Comparison of ENCODE assay signal across 20 mouse cellular contexts in the genomic region with DNA sequence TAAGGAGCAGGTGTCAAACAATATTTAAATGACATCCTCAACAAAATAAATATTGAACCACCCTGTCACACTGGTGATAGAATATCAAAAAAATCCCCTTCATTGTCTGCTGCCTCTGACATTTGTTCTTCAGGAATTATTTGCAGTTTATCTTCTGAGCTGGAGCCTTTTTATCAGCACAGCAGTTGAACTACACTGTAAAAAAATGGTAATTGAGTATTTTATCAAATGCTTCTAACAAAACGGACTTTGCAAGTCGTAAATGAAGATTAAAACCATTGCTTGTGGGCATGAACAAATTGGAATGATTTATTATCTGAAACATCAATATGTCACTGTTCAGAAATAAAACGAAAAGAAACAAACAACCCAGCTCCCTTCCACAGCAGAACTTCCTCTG.
DNase-seq lines count a peak whose midpoint lies in the region; ATAC-seq and TF ChIP-seq lines count a peak whose summit lies in the region.
"Had no signal": no experiment of that assay in that cellular context is flagged by ENCODE, and none has a peak within 500 bp of the region (broad histone marks: within the 10 kb centered on the region; RNA-seq: fewer than 3 reads in every experiment).

No protein-coding gene starts in this region.

- no peak for TF ChIP-seq CTCF in MEL (IDR thresholded peaks at IDR 0.05 in 2 of 3, conservative IDR thresholded peaks at IDR 0.05 in 1 of 3; ENCODE audit: control insufficient read depth in 1 of 3, insufficient read depth in 1 of 3, low read depth in 2 of 3, low read length in 3 of 3, poor library complexity in 1 of 3, severe bottlenecking in 1 of 3)

- TF ChIP-seq RAD21 in MEL (IDR thresholded peaks at IDR 0.05; ENCODE audit: low read depth, low read length), result no peak

- peak overlapping the region in 1 of 2 experiments; percentile 45; a peak in 1 of 4 replicates for H3K4me3 ChIP-seq in MEL (ENCODE audit: control insufficient read depth in 1 of 2, insufficient read depth in 1 of 2, low read depth in 2 of 2, low read length in 2 of 2)
- no peak overlapping the region for H3K4me3 ChIP-seq in hindbrain, embryonic 13.5 days

- H3K27ac ChIP-seq in MEL (ENCODE audit: control insufficient read depth, low read depth, low read length), result no peak overlapping the region
- no peak overlapping the region for H3K27ac ChIP-seq in hindbrain, embryonic 13.5 days

- H3K27me3 ChIP-seq in MEL (ENCODE audit: control insufficient read depth in 1 of 2, insufficient read depth in 2 of 2, low read length in 2 of 2), result no peaks in the 10 kb centered on the region
- no peaks in the 10 kb centered on the region for H3K27me3 ChIP-seq in hindbrain, embryonic 13.5 days
- H3K27me3 ChIP-seq: CH12.LX had no signal

- TF ChIP-seq POLR2A in MEL (IDR thresholded peaks at IDR 0.05; ENCODE audit: control insufficient read depth in 1 of 2, insufficient read depth in 1 of 2, low read depth in 1 of 2, low read length in 2 of 2, poor library complexity in 1 of 2), result no peak

- WGBS in hindbrain, embryonic 13.5 days, result 38% methylated on average over 3 of the region's 3 CpGs

- no peak for ATAC-seq in hindbrain, embryonic 13.5 days (ENCODE audit: low FRiP score)
- ATAC-seq: activated CD4-positive, CD25-positive, alpha-beta regulatory T cell, adult 4 months; CD4-positive, CD25-positive, alpha-beta regulatory T cell, adult 4 months; Patski had no signal

- H3K4me1 ChIP-seq in MEL (ENCODE audit: control insufficient read depth in 1 of 2, insufficient read depth in 2 of 2, low read length in 2 of 2), result peaks cover 0 to 10% of the 10 kb centered on the region in 2 experiments; a peak in 3 of 4 replicates
- H3K4me1 ChIP-seq in hindbrain, embryonic 13.5 days (replicated peaks), result no peaks in the 10 kb centered on the region

- no peak overlapping the region for H3K9ac ChIP-seq in MEL (ENCODE audit: control insufficient read depth, low read depth, low read length, poor library complexity, severe bottlenecking)
- H3K9ac ChIP-seq in hindbrain, embryonic 13.5 days, result no peak overlapping the region

- no peaks in the 10 kb centered on the region; a peak in 1 of 4 replicates for H3K36me3 ChIP-seq in MEL (ENCODE audit: control insufficient read depth in 1 of 2, insufficient read depth in 2 of 2, low read length in 2 of 2)
- H3K36me3 ChIP-seq in hindbrain, embryonic 13.5 days, result no peaks in the 10 kb centered on the region
- H3K36me3 ChIP-seq: G1E had no signal

- peak; percentile 13 for DNase-seq in MEL (ENCODE audit: low read depth, low spot score)
- DNase-seq in mesoderm, embryonic 11.5 days (ENCODE audit: low read depth, low spot score), result peak; percentile 2
- DNase-seq in neural tube, embryonic 10.5 days (ENCODE audit: extremely low spot score, low spot score), result no peak
- DNase-seq: adrenal gland, adult 2 months; adrenal gland, adult 8-10 months; adrenal gland, postnatal 10 days; adrenal gland, postnatal 14 days; adrenal gland, postnatal 25 days; adrenal gland, postnatal 36 days; B cell, adult 2 months; cerebellum, adult 11 months; cerebellum, adult 11-12 months; cerebellum, adult 18-20 months; cerebellum, adult 2 months had no signal

- peak in 1 of 2 experiments; percentile 62; a peak in 1 of 4 replicates for TF ChIP-seq EP300 in MEL (IDR thresholded peaks at IDR 0.05; ENCODE audit: low read depth in 1 of 2, low read length in 2 of 2)

- no peak overlapping the region for H3K4me2 ChIP-seq in hindbrain, embryonic 13.5 days

- no peaks in the 10 kb centered on the region for H3K79me2 ChIP-seq in MEL (ENCODE audit: control insufficient read depth, insufficient read depth, low read length, poor library complexity)

- H3K9me3 ChIP-seq in MEL (replicated peaks; ENCODE audit: insufficient read depth, low read length), result no peaks in the 10 kb centered on the region
- no peaks in the 10 kb centered on the region for H3K9me3 ChIP-seq in hindbrain, embryonic 13.5 days
- H3K9me3 ChIP-seq: G1E had no signal

TF ChIP-seq in MEL, 35 proteins besides CTCF, POLR2A, EP300 and RAD21:
- peak; percentile 62 for TF ChIP-seq ZNF384 (IDR thresholded peaks at IDR 0.05; ENCODE audit: low read depth, low read length)
- no peak for TF ChIP-seq GATA1 (IDR thresholded peaks at IDR 0.05; ENCODE audit: low read depth, low read length)
TF ChIP-seq in MEL: peak in this region for 1.
